Mouse (Mus musculus): ENCODE results near the gene Espn.

Gene Espn

DNA sequence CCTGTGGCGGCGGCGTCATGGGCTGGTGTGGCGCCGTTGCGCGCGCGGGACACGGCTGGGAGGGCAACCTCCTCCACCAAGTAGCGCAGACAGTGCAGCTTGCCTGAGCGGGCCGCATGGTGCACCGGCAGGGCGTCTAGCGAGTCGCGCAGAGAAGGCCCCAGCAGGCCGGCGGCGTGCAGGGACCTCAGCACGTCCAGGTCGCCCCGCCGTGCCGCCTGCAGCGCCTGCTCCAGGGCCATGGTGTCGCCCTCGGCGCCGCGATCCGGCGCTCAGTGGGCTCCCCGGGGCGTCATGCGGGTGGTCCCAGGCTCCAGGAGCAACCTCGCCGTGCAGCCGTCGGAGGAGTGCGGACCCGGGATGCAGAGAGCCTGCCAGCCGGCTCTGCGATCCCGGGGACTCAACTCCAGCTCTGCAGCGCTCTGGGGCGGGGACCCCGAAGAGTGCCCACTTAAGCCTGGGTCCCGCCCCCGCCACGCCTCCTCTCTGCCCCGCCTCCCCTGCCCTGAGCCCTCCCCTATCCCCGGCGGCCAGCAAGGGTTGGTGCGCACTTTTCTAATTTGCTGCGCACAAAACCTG lies at the start of gene Espn:
Espn (minus strand) TSS at position 406 of the 579 bp plus-strand sequence.
- no peak for DNase-seq

DNA sequence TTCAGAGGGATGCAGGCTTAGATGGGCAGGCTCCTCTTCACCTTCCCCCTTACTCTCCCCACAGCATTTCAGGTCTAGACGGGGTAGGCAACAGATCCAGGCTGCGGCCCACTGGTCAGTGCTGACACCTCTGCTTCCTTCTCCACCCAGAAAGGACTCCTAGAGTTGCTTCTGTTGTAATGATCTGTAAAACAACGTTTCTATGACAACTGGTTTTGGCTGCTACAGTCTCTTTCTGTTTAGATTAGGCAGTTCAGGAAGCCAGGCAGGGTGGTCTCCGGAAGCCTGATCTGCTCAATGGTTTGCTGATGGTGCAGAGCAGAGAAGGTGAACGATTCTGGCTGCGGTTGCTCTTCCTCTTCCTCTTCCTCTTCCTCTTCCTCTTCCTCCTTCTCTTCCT lies 49.3 kb upstream of the Espn start:
- no peak for DNase-seq

DNA sequence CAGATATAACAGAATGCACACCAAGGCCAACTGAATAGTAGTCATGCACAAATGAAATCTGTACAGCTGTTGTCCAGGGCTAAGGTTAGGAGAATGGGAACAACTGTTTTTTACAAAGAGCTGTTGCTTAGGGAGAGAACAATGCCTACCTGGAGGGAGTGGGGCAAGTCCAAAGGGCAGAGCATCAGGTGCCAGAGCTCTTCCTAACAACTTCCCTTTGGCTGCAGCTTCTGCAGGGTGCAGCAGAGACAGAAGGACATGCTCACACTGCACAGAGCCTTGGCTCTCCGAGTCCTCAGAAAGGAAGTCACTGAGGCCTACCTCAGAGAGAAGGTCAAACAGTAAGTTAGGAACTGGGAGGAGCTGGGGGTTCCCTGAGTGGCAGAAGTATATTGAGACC lies 47.4 kb upstream of the Espn start:
- DNase-seq, result no peak

GRCm38 (mm10) chr4:152197545-152197944 lies 45.4 kb upstream of the Espn start:
- no peak for DNase-seq

GRCm38 (mm10) chr4:152196276-152196675 lies 44.1 kb upstream of the Espn start:
- no peak for DNase-seq

DNA sequence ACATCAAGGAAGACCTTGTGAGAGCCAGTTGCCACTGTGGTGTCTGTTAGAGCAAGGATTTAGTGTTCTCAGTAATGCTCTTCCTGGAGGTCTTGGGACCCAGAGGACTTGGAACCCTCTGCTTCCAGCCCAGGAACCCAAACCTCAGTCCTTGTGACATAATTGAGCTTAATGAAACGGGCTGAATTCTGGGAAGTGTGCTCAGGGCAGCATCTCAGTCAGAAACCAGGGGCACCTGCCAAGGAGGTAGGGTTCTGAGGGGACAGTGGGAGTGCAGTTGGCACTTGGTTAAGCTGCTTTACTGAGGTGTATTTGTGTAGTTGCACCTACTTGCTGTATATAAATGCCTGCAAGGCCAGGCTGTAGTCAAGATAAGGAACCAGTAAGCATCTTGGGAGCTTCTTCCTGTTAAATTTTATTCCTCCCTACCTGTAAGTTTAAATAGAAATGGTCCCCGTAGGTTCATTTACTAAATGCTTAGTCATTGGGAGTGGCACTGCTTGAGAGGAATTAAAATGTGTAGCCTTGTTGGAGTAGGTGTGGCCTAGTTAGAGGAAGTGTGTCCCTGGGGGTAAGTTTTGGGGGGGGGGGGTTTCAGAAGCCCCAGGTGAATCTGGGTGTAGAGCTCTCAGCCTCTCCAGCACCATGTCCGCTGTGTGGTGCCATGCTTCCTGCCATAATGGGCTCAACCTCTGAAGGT lies 42.5 kb upstream of the Espn start:
- no peak for DNase-seq

- DNase-seq, result no peak
Observed at GRCm38 (mm10) chr4:152192569-152192968, 40.4 kb upstream of the Espn start.

GRCm38 (mm10) chr4:152190701-152191100 lies 38.5 kb upstream of the Espn start:
- DNase-seq, result no peak

- no peak for DNase-seq
Observed at GRCm38 (mm10) chr4:152190096-152190653, 38.0 kb upstream of the Espn start.

- DNase-seq, result no peak
Observed at GRCm38 (mm10) chr4:152189691-152190090, 37.5 kb upstream of the Espn start.

- DNase-seq, result no peak
Observed at GRCm38 (mm10) chr4:152189071-152189470, 36.9 kb upstream of the Espn start.

GRCm38 (mm10) chr4:152188651-152189050 lies 36.5 kb upstream of the Espn start:
- no peak for DNase-seq

GRCm38 (mm10) chr4:152187142-152187541 lies 35.0 kb upstream of the Espn start:
- DNase-seq, result no peak

DNA sequence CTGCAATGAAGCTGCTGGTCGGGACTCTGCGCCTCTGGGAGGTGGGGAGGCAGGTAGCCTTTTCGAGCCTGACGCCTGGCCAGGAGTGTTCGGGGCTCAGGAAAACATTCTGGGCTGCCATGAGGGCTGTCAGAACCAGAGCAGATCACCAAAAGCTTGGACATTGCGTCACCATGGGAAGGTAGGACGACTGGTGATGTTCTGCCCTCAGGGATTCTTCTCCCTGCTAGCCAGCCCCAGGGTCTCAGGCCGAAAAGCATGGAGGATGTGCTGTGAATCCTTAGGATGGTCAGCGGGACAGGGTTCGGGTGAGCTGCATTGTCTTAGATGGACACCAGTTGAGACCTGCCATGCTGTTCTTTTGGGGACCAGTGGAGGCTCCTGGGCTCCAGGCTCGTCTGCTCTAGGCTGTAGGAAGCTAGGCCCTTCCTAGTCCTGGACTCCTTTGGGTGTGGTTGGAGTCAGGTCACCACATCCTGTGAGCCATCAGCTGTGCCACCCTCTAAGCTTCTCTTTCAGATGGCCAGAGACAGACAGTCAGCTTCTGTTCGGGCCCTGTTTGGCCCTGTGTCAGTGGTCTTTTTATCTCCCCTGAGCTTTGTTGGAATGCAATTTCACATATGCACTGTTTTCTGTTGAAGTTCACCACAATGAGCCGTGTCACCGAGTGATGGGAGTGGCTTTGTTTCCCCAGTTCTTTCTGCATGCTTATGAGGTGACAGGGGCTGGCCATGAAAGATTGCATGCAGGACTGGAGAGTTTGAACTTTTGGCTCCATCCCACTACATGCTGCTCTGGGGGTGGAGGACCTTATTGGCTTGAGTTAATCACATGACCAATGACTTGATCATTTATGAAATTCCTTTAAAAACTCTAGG lies 34.3 kb upstream of the Espn start:
- DNase-seq, result no peak

DNA sequence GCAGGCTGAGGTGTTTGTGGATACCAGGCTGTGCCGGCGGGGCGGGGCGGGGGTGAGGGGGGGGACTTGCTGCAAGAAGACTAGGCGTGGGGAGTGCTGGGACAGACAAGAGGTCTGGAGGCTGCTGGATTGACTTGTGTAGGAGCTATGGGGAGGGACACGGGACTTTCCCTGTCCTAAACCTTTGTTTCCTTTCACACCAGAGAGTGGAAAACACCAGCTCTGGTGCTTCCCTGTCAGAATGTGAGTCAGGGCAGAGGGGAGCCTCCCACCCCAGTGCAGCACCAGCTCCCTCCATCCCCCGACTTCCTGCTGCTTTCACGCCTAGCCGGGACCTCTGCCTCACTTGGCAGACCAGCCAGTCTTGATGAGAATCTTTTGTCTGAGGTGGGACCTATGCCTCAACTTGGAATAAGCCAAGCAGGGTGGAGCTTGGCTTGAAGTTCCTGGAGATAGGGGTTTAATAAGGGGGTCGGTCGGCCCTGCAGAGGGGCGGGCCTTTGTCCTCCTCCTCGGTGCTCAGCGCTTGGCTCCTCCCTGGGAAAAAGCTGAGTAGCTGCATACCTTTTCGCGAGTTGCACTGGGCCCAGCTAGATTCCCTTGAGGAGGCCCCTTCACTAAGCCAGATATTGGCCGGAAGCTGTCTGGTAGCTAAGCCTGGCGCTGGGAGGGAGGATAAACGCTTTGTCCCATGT lies 33.5 kb upstream of the Espn start:
- no peak for DNase-seq

- no peak for DNase-seq
Observed at GRCm38 (mm10) chr4:152185137-152185509, 33.0 kb upstream of the Espn start.

DNA sequence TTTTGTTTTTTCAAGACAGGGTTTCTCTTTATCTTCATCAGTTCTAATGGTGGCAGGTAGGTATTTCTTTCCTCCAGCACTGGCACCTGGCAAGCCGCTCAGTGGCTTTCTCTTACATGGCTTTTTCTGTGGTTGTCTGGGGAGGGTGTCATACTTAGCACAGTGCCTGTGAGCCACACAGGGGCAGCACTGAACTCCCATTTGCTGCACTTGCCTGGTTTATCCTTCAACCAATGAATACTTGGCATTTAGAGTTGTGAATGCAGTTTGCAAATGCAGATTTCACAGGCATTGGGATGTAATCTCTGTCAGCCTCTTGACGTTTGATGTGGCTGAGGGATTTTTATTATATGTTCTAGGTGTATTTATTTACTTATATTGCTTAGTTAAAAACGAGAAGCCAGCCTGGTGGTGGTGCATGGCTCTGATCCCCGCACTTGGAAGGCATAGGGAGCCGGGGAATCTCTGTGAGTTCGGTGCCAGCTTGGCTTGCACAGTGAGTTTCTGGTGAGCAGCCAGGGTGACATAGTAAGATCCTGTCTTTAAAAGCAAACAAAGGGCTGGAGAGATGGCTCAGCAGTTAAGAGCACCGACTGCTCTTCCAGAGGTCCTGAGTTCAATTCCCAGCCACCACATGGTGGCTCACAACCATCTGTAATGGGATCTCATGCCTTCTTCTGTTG lies 32.3 kb upstream of the Espn start:
- peak; percentile 36 for DNase-seq

DNA sequence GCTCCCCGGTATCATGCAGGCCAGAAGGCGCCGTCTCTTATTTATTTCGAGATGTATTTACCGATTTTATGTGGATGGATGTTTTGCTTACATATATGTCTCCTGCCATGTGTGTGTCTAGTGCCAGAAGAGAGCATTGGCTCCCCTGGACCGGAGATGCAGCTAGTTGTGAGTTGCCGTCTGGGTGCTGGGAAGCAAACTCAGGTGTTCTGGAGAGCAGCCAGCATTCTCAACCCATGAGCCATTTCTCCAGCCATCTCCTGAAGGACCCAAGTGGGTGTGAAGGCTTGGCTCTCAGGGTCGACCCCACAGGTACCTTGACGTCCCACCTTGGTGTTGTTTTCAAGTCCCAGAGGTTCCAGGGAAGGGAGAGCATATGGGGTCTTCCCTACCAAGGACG lies 30.0 kb upstream of the Espn start:
- no peak for DNase-seq

GRCm38 (mm10) chr4:152179946-152180660 lies 27.9 kb upstream of the Espn start:
- no peak for DNase-seq

DNA sequence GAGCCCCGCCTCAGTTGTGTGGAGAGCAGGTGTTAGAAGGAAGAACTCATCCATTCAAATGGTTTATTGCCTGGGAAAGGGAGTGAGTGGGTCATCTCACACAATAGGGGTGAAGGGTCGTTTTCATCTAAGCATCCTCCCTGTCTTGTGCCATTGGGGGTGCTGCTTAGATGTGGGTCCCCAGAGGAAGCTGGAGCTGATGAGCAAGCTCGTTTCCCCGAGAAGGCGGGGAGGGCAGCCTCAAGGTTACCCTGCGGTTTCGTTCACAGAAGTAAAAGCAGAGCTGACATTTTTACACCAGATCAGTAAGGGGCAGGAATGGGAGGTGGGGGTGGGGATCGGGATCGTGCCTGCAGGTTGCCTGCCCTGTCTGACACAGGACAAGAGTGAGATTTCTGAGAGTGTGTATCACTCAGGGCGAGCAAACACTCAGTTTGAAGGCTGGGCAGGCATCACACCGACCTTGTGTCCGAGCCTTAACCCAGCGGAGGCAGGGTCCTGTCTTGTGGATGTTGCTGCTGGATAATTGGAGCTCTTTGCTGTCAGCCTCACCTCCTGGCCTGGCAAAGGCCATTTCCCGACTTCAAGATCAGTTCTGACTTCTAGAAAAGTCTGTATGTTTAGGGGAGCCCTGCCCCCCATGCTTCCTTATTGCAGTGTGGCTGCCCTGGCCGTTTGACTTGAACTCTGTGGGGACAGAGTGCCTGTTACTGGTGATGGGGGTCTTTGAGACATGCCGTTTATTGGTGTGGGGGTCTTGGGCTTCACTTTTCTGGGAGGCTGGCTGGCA lies 26.9 kb upstream of the Espn start:
- DNase-seq, result no peak

- peak; percentile 42 for DNase-seq
Observed at GRCm38 (mm10) chr4:152178344-152178864, 26.2 kb upstream of the Espn start.

Data from right cerebral cortex, postnatal 25 days (tissue).